Mouse (Mus musculus): ENCODE measurements at regions not wholly inside any gene's neighbourhood (a gene's known extent, or its start where the extent isn't known, plus 50 kb on each side); places are given as distances from the start of the nearest gene placed in this dataset.

GRCm38 (mm10) chr8:89310696-89311214 lies 266.8 kb upstream of the Sall1 start:
- no peak for TF ChIP-seq CTCF (IDR thresholded peaks at IDR 0.05; ENCODE audit: low read depth)
- no peak for TF ChIP-seq EP300 (IDR thresholded peaks at IDR 0.05; ENCODE audit: low read depth)

Data from heart, postnatal 0 days (tissue).